Mouse (Mus musculus): ENCODE measurements around the gene Grik1. TPM values are rescaled to one million over a fixed set of nuclear protein-coding genes. Genes with fewer than 3 reads are reported as not detected.

The Grik1 gene
- total RNA-seq, 1 experiment from 2014 or later: not detected

- no peak for ATAC-seq (replicated peaks; ENCODE audit: low read depth, poor library complexity, severe bottlenecking)
Observed at GRCm38 (mm10) chr16:87973394-87974075, 316.5 kb downstream of the Grik1 start.

GRCm38 (mm10) chr16:87971911-87972310, 318.2 kb downstream of the Grik1 start:
- ATAC-seq (replicated peaks; ENCODE audit: low read depth, poor library complexity, severe bottlenecking): no peak

DNA sequence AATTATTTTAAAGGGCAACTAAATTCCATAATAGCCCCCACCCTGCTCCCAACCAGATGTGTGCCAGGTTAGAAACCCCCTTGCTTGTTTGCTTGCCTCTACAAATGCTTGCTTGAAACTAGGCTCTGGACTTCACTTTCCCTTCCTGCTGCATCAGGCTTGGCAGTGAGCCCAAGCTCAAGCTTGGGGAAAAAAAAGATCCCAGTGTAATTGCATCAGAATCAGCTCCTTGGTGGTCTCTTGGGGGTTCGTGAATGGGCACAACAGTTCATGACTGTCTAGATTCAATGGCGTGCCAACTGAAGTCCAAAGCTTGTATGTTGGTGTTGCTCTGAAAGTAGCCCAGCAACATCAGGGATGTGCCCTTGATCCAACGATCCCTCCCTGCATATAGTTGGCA, 320.1 kb downstream of the Grik1 start:
- no peak for ATAC-seq (replicated peaks; ENCODE audit: low read depth, poor library complexity, severe bottlenecking)

- no peak for ATAC-seq (replicated peaks; ENCODE audit: low read depth, poor library complexity, severe bottlenecking)
Observed at GRCm38 (mm10) chr16:87961419-87961818, 328.6 kb downstream of the Grik1 start.

GRCm38 (mm10) chr16:87957449-87957848, 332.6 kb downstream of the Grik1 start:
- no peak for ATAC-seq (replicated peaks; ENCODE audit: low read depth, poor library complexity, severe bottlenecking)

DNA sequence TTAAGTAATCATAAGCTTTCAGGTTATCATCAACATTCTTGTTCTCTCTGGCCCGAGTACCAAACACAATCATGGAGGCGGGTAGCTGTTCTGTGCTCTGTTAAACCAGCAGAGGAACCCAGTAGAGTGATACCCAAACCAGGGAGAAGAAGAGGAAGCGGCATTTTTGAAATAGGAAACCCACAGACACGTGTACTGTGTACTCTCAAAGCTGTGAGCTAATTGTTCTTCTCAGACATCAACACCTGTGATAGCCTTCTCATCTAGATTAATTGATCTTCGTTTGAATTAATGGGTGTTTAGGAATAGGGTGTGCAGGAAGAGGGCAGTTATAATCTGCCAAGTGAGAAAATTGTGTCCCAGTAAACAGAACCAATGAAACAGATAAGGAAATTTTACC, 333.9 kb downstream of the Grik1 start:
- ATAC-seq (replicated peaks; ENCODE audit: low read depth, poor library complexity, severe bottlenecking): no peak

- ATAC-seq (replicated peaks; ENCODE audit: low read depth, poor library complexity, severe bottlenecking): no peak
Observed at GRCm38 (mm10) chr16:87954715-87955441, 335.2 kb downstream of the Grik1 start.

DNA sequence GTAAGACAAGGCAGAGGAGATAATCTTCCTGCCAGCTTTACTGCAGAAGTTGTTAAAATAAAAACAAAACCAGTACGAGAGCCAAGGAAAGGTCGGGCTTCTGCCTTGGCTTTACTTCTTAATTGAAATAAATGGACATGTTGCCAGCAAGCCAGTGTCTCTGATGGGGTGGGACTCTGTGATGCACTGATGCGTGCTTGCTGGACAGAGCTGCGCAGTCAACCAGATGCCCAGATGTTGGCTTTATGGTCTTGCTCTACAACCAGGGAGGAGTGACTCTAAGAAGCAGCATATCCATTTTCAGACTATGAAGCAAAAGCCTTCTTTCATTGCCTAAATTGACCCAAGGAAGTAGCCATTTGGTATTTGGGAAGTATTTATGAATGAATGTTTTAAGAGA, 336.9 kb downstream of the Grik1 start:
- no peak for ATAC-seq (replicated peaks; ENCODE audit: low read depth, poor library complexity, severe bottlenecking)

- ATAC-seq (replicated peaks; ENCODE audit: low read depth, poor library complexity, severe bottlenecking): no peak
Observed at GRCm38 (mm10) chr16:87949881-87950280, 340.2 kb downstream of the Grik1 start.

DNA sequence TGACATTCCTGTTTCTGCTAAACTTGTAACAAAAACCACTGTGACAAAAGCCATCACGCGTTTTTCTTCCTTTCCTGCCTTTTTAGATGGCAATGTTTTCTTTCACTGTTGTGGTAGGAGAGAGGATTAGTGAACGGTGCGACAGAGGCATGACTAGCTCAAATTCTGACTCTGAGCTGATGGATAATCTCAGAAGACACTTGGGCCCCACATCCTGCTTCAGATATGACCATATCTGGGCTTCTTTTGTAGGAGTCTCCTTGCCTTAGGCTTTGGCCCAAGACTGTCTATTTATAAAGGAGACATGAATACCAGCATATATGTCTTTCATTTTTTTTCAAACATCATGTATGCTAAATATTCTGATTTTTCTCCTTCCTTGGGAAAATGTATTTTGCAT, 341.9 kb downstream of the Grik1 start:
- ATAC-seq (replicated peaks; ENCODE audit: low read depth, poor library complexity, severe bottlenecking): no peak

GRCm38 (mm10) chr16:87944318-87944717, 345.7 kb downstream of the Grik1 start:
- ATAC-seq (replicated peaks; ENCODE audit: low read depth, poor library complexity, severe bottlenecking): no peak

DNA sequence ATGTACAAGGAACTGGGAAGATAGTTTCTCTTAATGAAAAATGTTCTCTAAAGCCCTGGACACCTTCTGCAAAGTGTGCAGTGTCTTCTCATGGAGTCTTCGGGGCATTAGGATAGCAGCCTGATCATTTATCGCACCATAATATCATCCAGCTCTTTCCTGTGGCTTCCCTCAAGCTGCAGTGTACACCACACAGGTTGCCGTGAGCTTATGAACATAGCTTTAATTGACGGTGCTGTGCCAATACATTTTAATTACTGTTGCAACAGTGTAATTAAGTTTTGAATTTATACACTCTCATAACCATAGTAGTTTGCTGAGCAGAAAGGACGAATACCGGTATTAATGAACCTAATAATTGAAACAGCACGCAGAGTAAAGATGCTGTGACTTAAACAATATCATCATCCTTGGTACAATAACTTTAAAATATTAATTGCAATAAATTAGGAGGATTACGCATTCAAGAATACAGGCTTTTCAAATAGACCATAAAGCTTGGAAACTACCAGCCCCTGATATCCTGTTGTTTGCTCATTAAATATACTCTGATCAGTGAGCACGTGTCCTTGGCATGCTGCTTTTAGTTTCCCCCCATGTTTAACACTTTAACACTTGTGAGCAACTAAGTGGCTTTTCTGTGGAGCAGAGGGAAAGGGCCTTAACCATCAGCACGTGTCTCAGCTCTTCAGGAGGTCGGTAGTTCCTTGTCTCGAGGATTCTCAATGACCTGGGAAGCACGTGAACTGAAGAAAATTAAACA, 347.8 kb downstream of the Grik1 start:
- no peak for ATAC-seq (replicated peaks; ENCODE audit: low read depth, poor library complexity, severe bottlenecking)

DNA sequence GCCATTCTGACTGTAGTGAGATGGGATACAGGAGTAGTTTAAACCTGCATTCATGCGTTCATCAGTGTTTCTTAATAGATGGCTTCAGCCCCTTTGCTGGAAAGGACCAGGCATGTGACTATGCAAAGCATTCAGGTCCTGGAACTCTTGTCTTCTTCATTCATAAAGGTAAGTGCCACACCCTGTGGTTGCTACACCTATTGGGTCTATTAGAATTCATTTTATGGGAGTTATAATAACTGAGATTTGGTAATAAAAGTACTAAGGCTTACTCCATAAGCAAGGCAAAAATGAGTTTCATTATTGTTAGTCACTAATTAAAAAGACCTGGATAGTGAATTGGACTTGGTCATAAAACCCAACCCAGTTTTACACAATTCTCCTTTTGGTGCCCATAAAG, 355.4 kb downstream of the Grik1 start:
- no peak for ATAC-seq (replicated peaks; ENCODE audit: low read depth, poor library complexity, severe bottlenecking)

- no peak for ATAC-seq (replicated peaks; ENCODE audit: low read depth, poor library complexity, severe bottlenecking)
Observed at GRCm38 (mm10) chr16:87931358-87931757, 358.7 kb downstream of the Grik1 start.

DNA sequence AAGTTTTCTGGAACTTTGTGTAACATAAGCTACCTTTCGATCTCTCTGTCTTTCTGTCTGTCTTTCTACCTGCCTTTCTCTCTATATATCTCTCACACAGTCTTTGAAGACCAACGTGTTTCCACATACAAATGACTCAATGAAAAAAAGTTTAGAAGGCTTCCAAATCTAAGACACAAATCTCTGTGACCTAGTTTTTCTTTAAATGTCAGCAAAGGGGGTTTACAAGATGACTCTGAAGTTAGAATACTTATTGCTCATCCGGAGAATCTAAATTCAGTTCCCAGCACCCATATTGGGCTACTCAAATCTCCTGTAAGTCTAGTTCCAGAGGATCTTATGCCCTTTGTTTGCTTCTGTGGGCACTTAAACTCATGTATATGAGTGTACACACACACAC, 359.5 kb downstream of the Grik1 start:
- no peak for ATAC-seq (replicated peaks; ENCODE audit: low read depth, poor library complexity, severe bottlenecking)

- no peak for ATAC-seq (replicated peaks; ENCODE audit: low read depth, poor library complexity, severe bottlenecking)
Observed at GRCm38 (mm10) chr16:87928671-87929070, 361.4 kb downstream of the Grik1 start.

- no peak for ATAC-seq (replicated peaks; ENCODE audit: low read depth, poor library complexity, severe bottlenecking)
Observed at GRCm38 (mm10) chr16:87917897-87918296, 372.2 kb downstream of the Grik1 start.

GRCm38 (mm10) chr16:87917157-87917546, 372.9 kb downstream of the Grik1 start:
- ATAC-seq (replicated peaks; ENCODE audit: low read depth, poor library complexity, severe bottlenecking): no peak

GRCm38 (mm10) chr16:87916209-87917156, 373.6 kb downstream of the Grik1 start:
- no peak for ATAC-seq (replicated peaks; ENCODE audit: low read depth, poor library complexity, severe bottlenecking)

- no peak for ATAC-seq (replicated peaks; ENCODE audit: low read depth, poor library complexity, severe bottlenecking)
Observed at GRCm38 (mm10) chr16:87915156-87915555, 374.9 kb downstream of the Grik1 start.
